Mouse (Mus musculus) lung, adult 2 months (tissue): ENCODE results near the gene Higd1a.

ENCODE experiments used
- CTCF ChIP-seq: fragments of 200-500 bp; IDR thresholded peaks from 2 replicates; pipeline ENCODE4 v1.5.1; 2011; ENCODE audit warnings: mild to moderate bottlenecking, low read length, control low read depth; ENCODE audit not compliant: insufficient read depth
- POLR2A ChIP-seq: fragments of 200-500 bp; IDR thresholded peaks from 2 replicates; pipeline ENCODE4 v1.6.1; 2011; ENCODE audit warnings: low read depth, mild to moderate bottlenecking, control low read depth, low read length, borderline replicate concordance; ENCODE audit errors: extremely low read depth

- TF ChIP-seq CTCF (no peak), POLR2A (peak; percentile 80)
Measured at GRCm38 (mm10) chr9:121898245-121898644, 40.1 kb upstream of the Higd1a start, which contains the start of gene Ackr2.
